Mouse (Mus musculus): ENCODE results near the gene Sdr9c7.
"Not testable (repeated sequence)": the region's sequence is repeated elsewhere in the genome, so short reads cannot be mapped to it uniquely, and the experiment has no call there.

- not testable (repeated sequence) for TF ChIP-seq MAFK (IDR thresholded peaks at IDR 0.05; ENCODE audit: borderline replicate concordance, low read depth, low read length); CTCF (IDR thresholded peaks at IDR 0.05 in 2 of 3, conservative IDR thresholded peaks at IDR 0.05 in 1 of 3; ENCODE audit: control insufficient read depth in 1 of 3, insufficient read depth in 1 of 3, low read depth in 2 of 3, low read length in 3 of 3, poor library complexity in 1 of 3, severe bottlenecking in 1 of 3); RAD21 (IDR thresholded peaks at IDR 0.05; ENCODE audit: low read depth, low read length); POLR2AphosphoS2 (IDR thresholded peaks at IDR 0.05; ENCODE audit: low read length); POLR2A (IDR thresholded peaks at IDR 0.05; ENCODE audit: control insufficient read depth in 1 of 2, insufficient read depth in 1 of 2, low read depth in 1 of 2, low read length in 2 of 2, poor library complexity in 1 of 2); EP300 (IDR thresholded peaks at IDR 0.05; ENCODE audit: low read depth in 1 of 2, low read length in 2 of 2); MYC (IDR thresholded peaks at IDR 0.05; ENCODE audit: low read depth, low read length); TCF12 (IDR thresholded peaks at IDR 0.05; ENCODE audit: low read depth, low read length); MAX (IDR thresholded peaks at IDR 0.05; ENCODE audit: low read length); CHD1 (IDR thresholded peaks at IDR 0.05; ENCODE audit: low read depth, low read length); USF2 (IDR thresholded peaks at IDR 0.05; ENCODE audit: borderline replicate concordance in 1 of 2, insufficient read depth in 1 of 2, low read depth in 1 of 2, low read length in 2 of 2); MXI1 (IDR thresholded peaks at IDR 0.05; ENCODE audit: low read depth, low read length)
These were observed 41.3 kb downstream of the Sdr9c7 start for GRCm38 (mm10) chr10:127939667-127940066.
